Mouse (Mus musculus): ENCODE results near the gene Rhbdd1. TPM values are rescaled to one million over a fixed set of nuclear protein-coding genes. Genes with fewer than 3 reads are reported as not detected.

Rhbdd1 gene
- polyA plus RNA-seq, 1 experiment from 2014 or later: 8.6 TPM

DNA sequence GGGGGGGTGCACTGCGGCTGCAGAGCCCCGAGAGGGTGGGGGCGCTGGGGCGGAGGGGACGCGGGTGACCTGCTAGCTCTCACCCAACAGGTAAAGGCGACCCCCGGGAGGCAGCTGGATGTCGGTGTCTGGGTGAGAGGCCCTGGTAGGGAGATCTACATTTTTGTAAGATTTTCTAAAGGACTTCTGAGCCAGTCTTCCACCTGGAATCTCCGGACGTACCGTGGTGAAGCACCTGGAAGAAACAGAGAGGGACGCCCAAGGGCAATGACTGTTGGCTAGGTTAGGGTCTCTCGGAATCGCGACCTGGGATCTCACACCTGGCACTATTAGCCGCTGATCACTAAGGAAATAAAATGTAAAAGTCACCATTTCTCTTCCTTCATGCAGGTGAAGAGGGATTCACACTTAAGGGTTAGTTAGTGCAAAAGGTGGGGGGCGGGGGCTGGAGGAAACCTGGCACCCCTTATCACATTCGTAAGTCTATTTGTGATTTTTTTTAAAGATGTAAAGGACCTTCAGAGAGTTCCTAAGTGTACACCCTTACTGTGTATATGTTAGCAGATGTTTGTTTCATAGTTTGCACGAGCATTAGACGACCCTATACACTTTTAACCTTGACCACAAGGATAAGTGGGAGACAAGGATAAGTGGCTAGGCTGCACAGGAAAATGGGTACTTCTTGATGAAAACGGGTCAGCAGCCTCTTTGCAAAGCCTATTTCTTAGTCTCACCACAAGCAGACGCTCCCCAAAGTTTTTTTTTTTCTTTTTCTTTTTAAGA is 24.1 kb upstream of the Rhbdd1 start:
- no peak; the same call in 1 of the 2 replicates for ATAC-seq (ENCODE audit: insufficient read depth)
- Histone ChIP-seq H3K27ac (replicated peaks) (peak overlapping the region; percentile 64; the same call in 1 of the 2 replicates), H3K4me3 (replicated peaks) (peak overlapping the region; percentile 47), H3K4me2 (peak overlapping the region; percentile 60), H3K27me3 (peaks cover 82% of the 10 kb centered on the region), H3K9ac (peak overlapping the region; percentile 18; the same call in 1 of the 2 replicates), H3K4me1 (replicated peaks) (peaks cover 7% of the 10 kb centered on the region; the same call in 1 of the 2 replicates), H3K9me3 (replicated peaks) (no peaks in the 10 kb centered on the region), H3K36me3 (replicated peaks) (peaks cover 7% of the 10 kb centered on the region; the same call in 1 of the 2 replicates)
- 3% methylated on average over 23 of the region's 23 CpGs for WGBS (ENCODE audit: insufficient replicate concordance)

DNA sequence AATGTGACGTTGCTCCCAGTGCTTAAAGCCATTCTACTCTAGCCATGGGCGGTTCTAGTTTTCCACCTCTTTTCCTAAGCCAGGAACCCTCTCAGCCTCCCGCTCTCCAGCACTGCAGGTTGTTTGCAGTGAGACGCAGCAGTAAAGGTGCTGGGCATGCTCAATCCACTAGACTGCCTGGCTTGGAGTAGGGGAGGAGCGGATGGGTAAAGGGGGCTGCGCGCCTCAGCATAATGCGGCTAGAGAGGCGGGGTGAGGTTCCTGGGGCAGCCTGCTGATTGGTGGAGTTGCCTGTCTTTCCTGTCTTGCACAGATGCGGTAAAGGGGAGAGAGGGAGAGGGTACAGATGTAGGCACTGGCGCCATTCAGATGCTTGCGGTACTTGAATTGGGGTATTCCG is 23.5 kb upstream of the Rhbdd1 start:
- Histone ChIP-seq H3K4me2 (peak overlapping the region; percentile 60), H3K27me3 (peaks cover 75% of the 10 kb centered on the region), H3K4me1 (replicated peaks) (peaks cover under 1% of the 10 kb centered on the region; the same call in 1 of the 2 replicates), H3K9ac (no peak overlapping the region), H3K36me3 (replicated peaks) (peaks cover 7% of the 10 kb centered on the region; the same call in 1 of the 2 replicates), H3K4me3 (replicated peaks) (no peak overlapping the region), H3K9me3 (replicated peaks) (no peaks in the 10 kb centered on the region), H3K27ac (replicated peaks) (no peak overlapping the region)
- ATAC-seq (ENCODE audit: insufficient read depth): no peak
- 1% methylated on average over 13 of the region's 13 CpGs for WGBS (ENCODE audit: insufficient replicate concordance)

DNA sequence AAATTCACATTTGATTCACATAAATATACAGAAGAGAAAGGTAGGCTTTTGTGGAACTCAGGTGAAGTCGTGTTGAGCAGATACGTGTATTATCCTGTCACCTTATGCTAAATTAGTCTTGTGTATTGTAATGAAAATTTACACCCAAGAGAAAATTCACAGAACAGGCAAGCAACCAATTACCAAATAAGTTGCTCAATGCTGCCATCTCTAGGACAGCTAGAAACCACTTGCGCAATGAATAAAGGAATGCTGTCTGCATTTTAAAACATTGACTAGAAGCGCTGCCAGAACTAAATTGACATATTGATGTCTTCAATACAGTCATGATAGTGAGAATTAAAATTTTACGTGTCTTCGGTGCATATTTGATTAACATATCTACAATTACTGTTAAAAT is 22.1 kb upstream of the Rhbdd1 start:
- Histone ChIP-seq H3K27me3 (peaks cover 62% of the 10 kb centered on the region), H3K4me2 (no peak overlapping the region), H3K9me3 (replicated peaks) (no peaks in the 10 kb centered on the region), H3K27ac (replicated peaks) (no peak overlapping the region), H3K9ac (no peak overlapping the region), H3K4me1 (replicated peaks) (no peaks in the 10 kb centered on the region; the same call in 1 of the 2 replicates), H3K36me3 (replicated peaks) (no peaks in the 10 kb centered on the region), H3K4me3 (replicated peaks) (no peak overlapping the region)
- ATAC-seq (ENCODE audit: insufficient read depth): no peak
- WGBS (ENCODE audit: insufficient replicate concordance): 8% methylated on average over 6 of the region's 6 CpGs

DNA sequence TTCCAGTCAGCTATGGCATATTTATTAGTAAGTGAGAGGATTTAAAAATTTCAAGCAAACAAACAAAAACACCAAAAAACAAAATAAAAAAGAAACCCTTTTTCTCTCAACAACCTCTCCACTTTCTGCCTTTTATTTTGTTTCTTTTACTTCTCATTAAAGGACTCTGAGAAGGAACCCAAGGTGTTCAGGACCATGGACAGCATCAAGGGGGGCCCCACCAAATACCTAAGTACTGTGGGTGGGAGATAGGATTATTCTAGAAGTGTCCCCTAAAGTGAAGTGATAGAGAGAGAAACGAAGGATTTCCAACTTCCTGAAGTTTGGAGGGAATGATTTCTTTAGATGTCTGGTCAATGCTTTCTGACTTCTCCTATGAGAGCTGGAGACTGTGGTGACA is 17.7 kb upstream of the Rhbdd1 start:
- Histone ChIP-seq H3K27me3 (peaks cover 17% of the 10 kb centered on the region), H3K36me3 (replicated peaks) (no peaks in the 10 kb centered on the region), H3K27ac (replicated peaks) (no peak overlapping the region), H3K9ac (no peak overlapping the region), H3K4me1 (replicated peaks) (no peaks in the 10 kb centered on the region), H3K4me3 (replicated peaks) (no peak overlapping the region), H3K4me2 (no peak overlapping the region), H3K9me3 (replicated peaks) (no peaks in the 10 kb centered on the region)
- ATAC-seq (ENCODE audit: insufficient read depth): no peak
- 11% methylated on average over 1 of the region's 1 CpGs for WGBS (ENCODE audit: insufficient replicate concordance)

DNA sequence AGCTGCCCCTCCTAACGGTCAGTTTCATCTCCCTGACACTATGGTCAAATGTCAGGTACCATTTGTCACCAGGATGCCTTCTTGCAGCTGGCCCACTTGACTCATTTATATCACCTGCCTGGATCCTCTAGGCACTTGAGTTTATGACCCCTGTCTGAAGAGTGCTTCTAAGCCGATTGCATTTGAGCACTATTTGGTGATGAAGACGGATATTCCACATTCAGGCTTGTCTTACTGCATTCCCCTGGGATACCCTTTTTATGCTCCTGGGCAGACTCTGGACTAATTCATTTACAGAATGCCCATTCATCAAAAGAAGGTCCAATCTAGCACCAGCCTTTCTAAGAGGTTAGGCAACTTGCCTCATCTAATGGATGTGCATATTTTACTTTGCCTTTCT is 11.8 kb upstream of the Rhbdd1 start:
- Histone ChIP-seq H3K4me1 (replicated peaks) (no peaks in the 10 kb centered on the region), H3K4me2 (no peak overlapping the region), H3K27ac (replicated peaks) (no peak overlapping the region), H3K36me3 (replicated peaks) (no peaks in the 10 kb centered on the region), H3K4me3 (replicated peaks) (no peak overlapping the region), H3K27me3 (peaks cover 9% of the 10 kb centered on the region), H3K9ac (no peak overlapping the region), H3K9me3 (replicated peaks) (no peaks in the 10 kb centered on the region)
- ATAC-seq (ENCODE audit: insufficient read depth): no peak
- WGBS (ENCODE audit: insufficient replicate concordance): 63% methylated on average over 3 of the region's 3 CpGs

DNA sequence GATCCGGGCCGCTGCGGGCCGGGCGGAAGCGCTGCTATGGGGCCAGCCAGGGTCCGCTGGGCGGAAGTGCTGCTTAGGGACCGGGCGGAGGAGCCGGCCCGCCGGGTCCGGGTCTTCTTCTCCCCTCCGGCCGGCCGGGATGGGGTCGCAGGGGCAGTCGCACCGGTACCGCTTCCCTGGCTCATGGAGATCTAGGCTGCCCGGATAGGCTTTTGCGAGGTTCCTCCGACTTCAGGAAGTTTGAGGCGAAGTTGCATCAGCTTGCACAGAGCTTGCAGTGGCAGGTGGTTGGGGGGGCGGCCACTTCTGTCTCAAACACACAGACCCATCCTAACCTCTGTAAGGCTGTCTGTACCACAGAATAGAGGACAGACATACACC is 484 bp downstream of the Rhbdd1 start:
- ATAC-seq (ENCODE audit: insufficient read depth): peak; percentile 66
- H3K9me3 ChIP-seq (replicated peaks): no peaks in the 10 kb centered on the region
- H3K9ac ChIP-seq: peak overlapping the region; percentile 91
- H3K27me3 ChIP-seq: peaks cover 19% of the 10 kb centered on the region; the same call in 1 of the 2 replicates
- peak overlapping the region; percentile 89 for H3K27ac ChIP-seq (replicated peaks)
- peak overlapping the region; percentile 93 for H3K4me3 ChIP-seq (replicated peaks)
- H3K4me2 ChIP-seq: peak overlapping the region; percentile 85
- H3K4me1 ChIP-seq (replicated peaks): peaks cover 18% of the 10 kb centered on the region
- H3K36me3 ChIP-seq (replicated peaks): no peaks in the 10 kb centered on the region
- under 1% methylated on average over 26 of the region's 26 CpGs for WGBS (ENCODE audit: insufficient replicate concordance)

DNA sequence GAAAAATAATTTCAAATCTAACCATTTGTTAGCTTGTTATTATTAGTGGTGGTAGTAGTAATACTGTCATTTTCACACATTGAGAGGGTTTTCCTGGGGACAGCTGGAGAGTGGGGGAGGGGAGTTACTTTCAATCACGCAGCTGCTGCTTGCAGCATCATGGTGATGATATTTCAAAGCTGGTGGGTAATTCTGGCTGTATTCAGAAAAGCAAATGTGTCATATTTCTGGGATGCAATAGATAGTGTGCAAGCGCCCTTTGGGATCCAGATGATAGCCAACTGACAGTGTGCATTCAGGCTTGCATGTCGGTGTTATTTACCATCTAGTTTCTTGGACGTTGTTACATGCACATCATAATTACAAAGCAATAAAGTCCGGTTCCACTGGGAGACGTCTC is 4.2 kb downstream of the Rhbdd1 start:
- Histone ChIP-seq H3K27me3 (no peaks in the 10 kb centered on the region), H3K4me1 (replicated peaks) (peaks cover 18% of the 10 kb centered on the region), H3K4me3 (replicated peaks) (no peak overlapping the region), H3K9me3 (replicated peaks) (no peaks in the 10 kb centered on the region), H3K27ac (replicated peaks) (no peak overlapping the region), H3K36me3 (replicated peaks) (no peaks in the 10 kb centered on the region), H3K4me2 (no peak overlapping the region), H3K9ac (no peak overlapping the region)
- ATAC-seq (ENCODE audit: insufficient read depth): no peak
- 71% methylated on average over 6 of the region's 6 CpGs for WGBS (ENCODE audit: insufficient replicate concordance)

DNA sequence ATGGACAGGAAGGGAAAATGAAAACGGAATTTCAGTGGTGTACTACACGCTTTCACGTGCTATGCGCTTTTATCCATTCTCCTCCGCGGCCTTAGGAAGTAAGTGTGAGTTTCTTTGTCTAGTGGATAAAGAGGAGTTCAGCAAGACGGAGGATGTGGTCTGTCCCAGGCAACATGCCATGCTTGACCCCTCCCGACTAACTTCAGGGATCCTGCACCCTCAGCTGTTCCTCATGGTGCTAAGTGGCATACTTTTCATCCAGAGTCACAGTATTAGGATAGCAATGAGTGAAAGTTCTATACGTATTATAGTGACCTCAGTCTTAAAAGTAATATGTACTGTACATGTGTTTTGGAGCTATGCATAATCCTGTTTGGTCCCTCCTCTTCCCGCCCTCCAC is 4.6 kb downstream of the Rhbdd1 start:
- H3K4me1 ChIP-seq (replicated peaks): peaks cover 17% of the 10 kb centered on the region
- H3K9ac ChIP-seq: no peak overlapping the region
- H3K4me3 ChIP-seq (replicated peaks): no peak overlapping the region
- H3K4me2 ChIP-seq: no peak overlapping the region
- 84% methylated on average over 10 of the region's 10 CpGs for WGBS (ENCODE audit: insufficient replicate concordance)
- no peaks in the 10 kb centered on the region for H3K36me3 ChIP-seq (replicated peaks)
- H3K27me3 ChIP-seq: no peaks in the 10 kb centered on the region
- H3K9me3 ChIP-seq (replicated peaks): no peaks in the 10 kb centered on the region
- ATAC-seq (ENCODE audit: insufficient read depth): no peak
- H3K27ac ChIP-seq (replicated peaks): no peak overlapping the region

DNA sequence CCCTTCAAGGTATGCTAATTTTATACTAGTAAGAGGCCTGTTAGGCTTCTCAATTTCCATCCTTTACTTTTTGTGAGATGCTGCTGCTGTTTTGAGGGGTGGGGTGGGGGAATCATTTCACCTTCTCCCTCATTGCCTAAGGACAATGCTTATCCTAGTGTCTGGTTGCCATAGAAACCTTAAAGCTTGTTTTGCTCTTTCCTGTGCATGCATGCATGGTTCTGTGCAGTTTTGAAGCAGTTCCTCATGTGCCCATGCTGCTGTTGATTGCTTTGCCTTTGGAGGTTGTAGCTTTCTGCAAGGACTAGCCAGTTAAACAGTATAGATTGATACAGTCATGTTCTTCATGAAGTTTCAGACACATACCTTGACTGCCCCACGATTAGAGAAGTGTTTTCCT is 5.2 kb downstream of the Rhbdd1 start:
- Histone ChIP-seq H3K4me2 (no peak overlapping the region), H3K4me3 (replicated peaks) (no peak overlapping the region), H3K9me3 (replicated peaks) (no peaks in the 10 kb centered on the region), H3K9ac (no peak overlapping the region), H3K36me3 (replicated peaks) (no peaks in the 10 kb centered on the region), H3K27me3 (no peaks in the 10 kb centered on the region), H3K4me1 (replicated peaks) (peaks cover 13% of the 10 kb centered on the region), H3K27ac (replicated peaks) (no peak overlapping the region)
- ATAC-seq (ENCODE audit: insufficient read depth): no peak
- WGBS (ENCODE audit: insufficient replicate concordance): 67% methylated on average over 1 of the region's 1 CpGs

DNA sequence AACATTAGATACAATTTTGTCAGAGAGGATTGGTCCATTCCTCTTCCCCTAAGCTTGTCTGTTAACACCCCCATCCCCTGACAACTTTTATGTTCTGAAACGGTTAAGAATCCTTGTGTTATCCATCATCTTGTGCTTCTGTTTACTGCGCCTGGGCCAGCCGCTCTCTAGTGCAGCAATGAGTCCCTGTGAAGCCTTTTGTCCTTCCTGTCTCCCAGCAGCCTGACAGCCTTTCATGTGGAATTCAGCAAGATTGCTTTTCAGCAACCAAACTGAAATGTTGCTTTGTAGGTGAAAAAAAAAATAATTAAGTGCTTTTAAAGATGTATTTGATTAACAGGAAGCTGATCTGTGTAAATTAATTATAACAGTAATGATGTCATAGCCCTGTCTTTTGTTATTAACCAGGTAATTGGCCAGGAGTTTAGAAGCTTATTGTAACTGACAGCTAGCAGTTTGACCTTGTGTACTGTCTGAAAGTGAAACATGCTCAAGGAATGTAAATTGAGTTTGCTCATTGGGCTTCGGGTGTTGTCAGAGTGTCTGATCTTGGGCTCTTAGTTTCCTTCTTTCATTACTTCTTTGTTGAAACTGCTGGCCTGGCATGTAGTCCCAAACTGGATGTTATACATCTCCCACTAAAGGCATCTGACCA is 8.0 kb downstream of the Rhbdd1 start:
- Histone ChIP-seq H3K27ac (replicated peaks) (no peak overlapping the region), H3K4me1 (replicated peaks) (0 out of 2 replicates have a peak, but pooled peaks cover 3% of the 10 kb centered on the region), H3K27me3 (no peaks in the 10 kb centered on the region), H3K36me3 (replicated peaks) (no peaks in the 10 kb centered on the region), H3K4me2 (no peak overlapping the region), H3K4me3 (replicated peaks) (no peak overlapping the region), H3K9me3 (replicated peaks) (no peaks in the 10 kb centered on the region), H3K9ac (no peak overlapping the region)
- WGBS (ENCODE audit: insufficient replicate concordance): 70% methylated on average over 4 of the region's 4 CpGs
- ATAC-seq (ENCODE audit: insufficient read depth): no peak

DNA sequence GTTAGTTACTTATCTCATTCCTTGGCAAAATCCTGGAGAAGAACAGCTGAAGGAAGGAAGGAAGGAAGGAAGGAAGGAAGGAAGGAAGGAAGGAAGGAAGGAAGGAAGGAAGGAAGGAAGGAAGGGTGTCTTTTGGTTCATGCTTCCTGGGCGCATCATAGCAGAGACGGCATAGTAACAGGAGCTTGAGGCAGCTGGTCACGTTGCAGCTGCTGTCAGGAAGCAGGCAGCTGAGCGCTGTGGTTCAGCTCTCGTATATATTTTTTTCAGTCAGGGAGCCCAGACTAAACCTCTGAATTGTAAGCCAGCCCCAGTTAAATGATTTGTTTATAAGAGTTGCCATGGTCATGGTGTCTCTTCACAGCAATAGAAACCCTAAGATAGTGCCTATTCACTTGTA is 9.9 kb downstream of the Rhbdd1 start:
- H3K4me2 ChIP-seq: no peak overlapping the region
- ATAC-seq (ENCODE audit: insufficient read depth): no peak
- H3K27me3 ChIP-seq: no peaks in the 10 kb centered on the region
- WGBS (ENCODE audit: insufficient replicate concordance): 77% methylated on average over 5 of the region's 5 CpGs
- no peak overlapping the region for H3K27ac ChIP-seq (replicated peaks)
- no peaks in the 10 kb centered on the region for H3K36me3 ChIP-seq (replicated peaks)
- H3K4me3 ChIP-seq (replicated peaks): no peak overlapping the region
- H3K9me3 ChIP-seq (replicated peaks): no peaks in the 10 kb centered on the region
- H3K4me1 ChIP-seq (replicated peaks): 0 out of 2 replicates have a peak, but pooled peaks cover 3% of the 10 kb centered on the region
- no peak overlapping the region for H3K9ac ChIP-seq
